Mouse (Mus musculus): ENCODE results near the gene Elf2.
A peak's percentile ranks its signal among the peaks of the same experiment; 100 is the strongest.

- TF ChIP-seq ZNF384 (IDR thresholded peaks at IDR 0.05; ENCODE audit: low read depth, low read length) (no peak), MAFK (IDR thresholded peaks at IDR 0.05; ENCODE audit: insufficient read depth, low read depth, low read length) (no peak), HCFC1 (IDR thresholded peaks at IDR 0.05; ENCODE audit: borderline replicate concordance, insufficient read depth, low read length) (peak; percentile 30; the same call in 1 of the 2 replicates)
Observed at GRCm38 (mm10) chr3:51224363-51225225, 115.9 kb downstream of the Elf2 start, which contains the start of gene Noct.

Data from ES-E14 (cell line).